Mouse (Mus musculus): Measurements from ENCODE around the gene Mcu.

DNA sequence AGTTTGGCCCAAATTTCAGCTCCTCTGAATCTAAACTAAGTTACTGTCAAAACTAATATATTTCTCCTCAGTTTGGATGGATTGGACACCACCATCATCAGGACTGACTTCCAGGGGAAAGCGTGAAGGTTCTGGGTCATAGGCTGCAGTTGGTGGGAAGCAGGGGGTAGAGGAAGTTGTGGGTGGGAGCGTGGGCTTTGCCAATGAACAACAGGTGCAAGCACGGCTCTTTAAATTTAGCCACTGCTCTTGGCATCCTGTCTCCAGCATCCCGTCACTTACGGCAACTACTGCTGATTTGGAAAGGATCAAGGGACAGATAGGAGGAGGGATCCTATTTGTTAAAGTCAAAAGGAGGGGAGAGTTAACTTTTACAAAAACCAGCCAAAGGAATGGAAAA is 7.0 kb upstream of the Mcu start:
- no peak for TF ChIP-seq TCF12 (IDR thresholded peaks at IDR 0.05; ENCODE audit: low read depth, low read length)
- TF ChIP-seq MEF2A (IDR thresholded peaks at IDR 0.05; ENCODE audit: borderline replicate concordance, low read depth, low read length), result no peak
- TF ChIP-seq MAX (IDR thresholded peaks at IDR 0.05; ENCODE audit: low read length), result no peak
- TF ChIP-seq CHD2 (IDR thresholded peaks at IDR 0.05; ENCODE audit: low read length), result no peak
- no peak for TF ChIP-seq POLR2A (IDR thresholded peaks at IDR 0.05; ENCODE audit: low read depth, low read length)
- TF ChIP-seq CTCF (conservative IDR thresholded peaks at IDR 0.05 in 1 of 2, IDR thresholded peaks at IDR 0.05 in 1 of 2; ENCODE audit: low read depth in 2 of 2, low read length in 2 of 2), result no peak
- no peak for TF ChIP-seq SIN3A (IDR thresholded peaks at IDR 0.05; ENCODE audit: low read length)
- no peak for TF ChIP-seq E2F4 (IDR thresholded peaks at IDR 0.05; ENCODE audit: insufficient replicate concordance, low read depth, low read length)
- no peak for TF ChIP-seq MXI1 (IDR thresholded peaks at IDR 0.05; ENCODE audit: low read depth, low read length)
